19 mouse cellular contexts compared by ENCODE assay signal in the genomic region with DNA sequence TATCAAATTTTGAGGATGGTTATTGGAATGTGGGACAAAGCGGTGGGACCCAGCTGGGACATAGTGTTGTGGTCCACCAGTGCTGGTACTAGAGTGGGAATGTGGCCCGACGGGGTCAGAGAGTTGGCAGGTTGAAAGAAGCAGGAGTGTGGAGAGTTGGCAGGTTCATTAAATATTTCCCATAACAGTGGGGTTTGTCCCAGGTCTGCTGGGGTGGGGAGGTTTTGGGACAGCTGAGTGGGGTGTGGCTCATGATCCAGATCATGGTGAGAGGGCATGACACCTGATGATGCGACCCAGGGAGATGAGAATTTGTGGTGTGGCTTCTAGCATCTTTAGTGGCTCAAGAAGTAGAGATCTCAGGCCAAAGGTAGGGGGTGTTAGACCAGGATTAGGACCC.
DNase-seq lines count a peak whose midpoint lies in the region; ATAC-seq and TF ChIP-seq lines count a peak whose summit lies in the region.
"Had no signal": no experiment of that assay in that cellular context is flagged by ENCODE, and none has a peak within 500 bp of the region (broad histone marks: within the 10 kb centered on the region; RNA-seq: fewer than 3 reads in every experiment).

No protein-coding gene starts in this region.

- no peak for DNase-seq in hindbrain, postnatal 0 days (ENCODE audit: low spot score)
- DNase-seq in hindbrain, embryonic 10.5 days (ENCODE audit: low spot score) = no peak
- no peak for DNase-seq in midbrain, postnatal 0 days (ENCODE audit: low spot score)
- no peak for DNase-seq in right cerebral cortex, postnatal 10 days (ENCODE audit: low spot score in 2 of 2)
- DNase-seq: adrenal gland, adult 8-10 months; embryo, embryonic 11 days; kidney, postnatal 36 days; right cerebral cortex, postnatal 14 days had no signal

- peak overlapping the region; percentile 95 for H3K27ac ChIP-seq in forebrain, embryonic 15.5 days (replicated peaks)
- no peak overlapping the region for H3K27ac ChIP-seq in forebrain, embryonic 13.5 days
- H3K27ac ChIP-seq in hindbrain, postnatal 0 days = peak overlapping the region; percentile 92; the same call in 1 of the 2 replicates
- no peak overlapping the region for H3K27ac ChIP-seq in hindbrain, embryonic 10.5 days
- peak overlapping the region; percentile 98 for H3K27ac ChIP-seq in midbrain, embryonic 13.5 days
- H3K27ac ChIP-seq in midbrain, postnatal 0 days (ENCODE audit: low read depth, low read length) = no peak overlapping the region
- peak overlapping the region; percentile 97; the same call in 1 of the 2 replicates for H3K27ac ChIP-seq in neural tube, embryonic 15.5 days (replicated peaks)
- H3K27ac ChIP-seq: liver, embryonic 12.5 days; stomach, postnatal 0 days had no signal

- peaks cover 24% of the 10 kb centered on the region for H3K4me1 ChIP-seq in forebrain, embryonic 15.5 days
- H3K4me1 ChIP-seq in forebrain, embryonic 13.5 days = peaks cover 27% of the 10 kb centered on the region
- peaks cover 15% of the 10 kb centered on the region for H3K4me1 ChIP-seq in hindbrain, postnatal 0 days (ENCODE audit: insufficient read depth, low read length)
- peaks cover 25% of the 10 kb centered on the region for H3K4me1 ChIP-seq in hindbrain, embryonic 10.5 days (replicated peaks)
- H3K4me1 ChIP-seq in midbrain, embryonic 13.5 days (replicated peaks) = peaks cover 36% of the 10 kb centered on the region
- peaks cover 10% of the 10 kb centered on the region for H3K4me1 ChIP-seq in midbrain, postnatal 0 days (ENCODE audit: insufficient read depth, low read length)
- H3K4me1 ChIP-seq in neural tube, embryonic 15.5 days = peaks cover 29% of the 10 kb centered on the region

- no peaks in the 10 kb centered on the region for H3K27me3 ChIP-seq in forebrain, embryonic 15.5 days
- H3K27me3 ChIP-seq in forebrain, embryonic 13.5 days = no peaks in the 10 kb centered on the region
- no peaks in the 10 kb centered on the region for H3K27me3 ChIP-seq in hindbrain, postnatal 0 days (ENCODE audit: insufficient read depth, low read length)
- H3K27me3 ChIP-seq in hindbrain, embryonic 10.5 days (ENCODE audit: insufficient read depth, poor library complexity, severe bottlenecking) = no peaks in the 10 kb centered on the region
- H3K27me3 ChIP-seq in midbrain, embryonic 13.5 days = peaks cover 12% of the 10 kb centered on the region; the same call in 1 of the 2 replicates
- no peaks in the 10 kb centered on the region for H3K27me3 ChIP-seq in midbrain, postnatal 0 days (ENCODE audit: insufficient read depth, low read length)
- no peaks in the 10 kb centered on the region for H3K27me3 ChIP-seq in neural tube, embryonic 15.5 days (replicated peaks)
- H3K27me3 ChIP-seq: CH12.LX; kidney, embryonic 15.5 days; limb, embryonic 13.5 days had no signal

- no peak overlapping the region for H3K4me2 ChIP-seq in forebrain, embryonic 15.5 days (replicated peaks)
- no peak overlapping the region for H3K4me2 ChIP-seq in forebrain, embryonic 13.5 days
- H3K4me2 ChIP-seq in hindbrain, postnatal 0 days (ENCODE audit: low read depth, low read length) = no peak overlapping the region
- H3K4me2 ChIP-seq in midbrain, embryonic 13.5 days (replicated peaks) = no peak overlapping the region
- no peak overlapping the region for H3K4me2 ChIP-seq in midbrain, postnatal 0 days (ENCODE audit: low read depth, low read length, poor library complexity, severe bottlenecking)
- no peak overlapping the region for H3K4me2 ChIP-seq in neural tube, embryonic 15.5 days
- H3K4me2 ChIP-seq: heart, embryonic 11.5 days; kidney, embryonic 15.5 days; liver, embryonic 12.5 days had no signal

- no peaks in the 10 kb centered on the region for H3K9me3 ChIP-seq in forebrain, embryonic 15.5 days
- no peaks in the 10 kb centered on the region for H3K9me3 ChIP-seq in forebrain, embryonic 13.5 days (replicated peaks)
- H3K9me3 ChIP-seq in hindbrain, postnatal 0 days (ENCODE audit: low read length) = no peaks in the 10 kb centered on the region
- no peaks in the 10 kb centered on the region for H3K9me3 ChIP-seq in hindbrain, embryonic 10.5 days
- H3K9me3 ChIP-seq in midbrain, embryonic 13.5 days = no peaks in the 10 kb centered on the region
- no peaks in the 10 kb centered on the region for H3K9me3 ChIP-seq in midbrain, postnatal 0 days (ENCODE audit: low read length)
- no peaks in the 10 kb centered on the region for H3K9me3 ChIP-seq in neural tube, embryonic 15.5 days (replicated peaks)
- H3K9me3 ChIP-seq: kidney, embryonic 15.5 days; limb, embryonic 13.5 days; liver, embryonic 12.5 days had no signal

- no peak for ATAC-seq in forebrain, embryonic 15.5 days (replicated peaks)
- no peak for ATAC-seq in forebrain, embryonic 13.5 days
- no peak for ATAC-seq in hindbrain, postnatal 0 days
- ATAC-seq in midbrain, embryonic 13.5 days = no peak
- ATAC-seq in midbrain, postnatal 0 days (ENCODE audit: low FRiP score) = no peak
- ATAC-seq in neural tube, embryonic 15.5 days (ENCODE audit: low FRiP score) = no peak

- no peak for TF ChIP-seq CTCF in hindbrain, postnatal 0 days (IDR thresholded peaks at IDR 0.05; ENCODE audit: low read depth)
- TF ChIP-seq CTCF in midbrain, postnatal 0 days (IDR thresholded peaks at IDR 0.05) = no peak

- H3K4me3 ChIP-seq in forebrain, embryonic 15.5 days = no peak overlapping the region
- no peak overlapping the region for H3K4me3 ChIP-seq in forebrain, embryonic 13.5 days
- no peak overlapping the region for H3K4me3 ChIP-seq in hindbrain, postnatal 0 days (ENCODE audit: low read length)
- no peak overlapping the region for H3K4me3 ChIP-seq in hindbrain, embryonic 10.5 days
- H3K4me3 ChIP-seq in midbrain, embryonic 13.5 days (replicated peaks) = no peak overlapping the region
- no peak overlapping the region for H3K4me3 ChIP-seq in midbrain, postnatal 0 days (ENCODE audit: low read depth, low read length)
- H3K4me3 ChIP-seq in neural tube, embryonic 15.5 days (replicated peaks) = no peak overlapping the region
- H3K4me3 ChIP-seq: kidney, embryonic 15.5 days; limb, embryonic 13.5 days; liver, embryonic 12.5 days had no signal

- no peak overlapping the region for H3K9ac ChIP-seq in forebrain, embryonic 15.5 days (replicated peaks)
- no peak overlapping the region for H3K9ac ChIP-seq in forebrain, embryonic 13.5 days
- H3K9ac ChIP-seq in hindbrain, postnatal 0 days (replicated peaks; ENCODE audit: low read length) = no peak overlapping the region
- H3K9ac ChIP-seq in midbrain, embryonic 13.5 days (replicated peaks) = no peak overlapping the region
- no peak overlapping the region for H3K9ac ChIP-seq in midbrain, postnatal 0 days (replicated peaks; ENCODE audit: low read length, poor library complexity, severe bottlenecking)
- H3K9ac ChIP-seq in neural tube, embryonic 15.5 days (replicated peaks) = no peak overlapping the region
- H3K9ac ChIP-seq: kidney, embryonic 15.5 days; limb, embryonic 13.5 days; liver, embryonic 12.5 days had no signal

- H3K36me3 ChIP-seq in forebrain, embryonic 15.5 days = no peaks in the 10 kb centered on the region
- H3K36me3 ChIP-seq in forebrain, embryonic 13.5 days (ENCODE audit: poor library complexity, severe bottlenecking) = no peaks in the 10 kb centered on the region
- no peaks in the 10 kb centered on the region for H3K36me3 ChIP-seq in hindbrain, postnatal 0 days (ENCODE audit: insufficient read depth, low read length)
- H3K36me3 ChIP-seq in hindbrain, embryonic 10.5 days = no peaks in the 10 kb centered on the region
- H3K36me3 ChIP-seq in midbrain, embryonic 13.5 days = no peaks in the 10 kb centered on the region
- H3K36me3 ChIP-seq in midbrain, postnatal 0 days (ENCODE audit: insufficient read depth, low read length) = no peaks in the 10 kb centered on the region
- no peaks in the 10 kb centered on the region for H3K36me3 ChIP-seq in neural tube, embryonic 15.5 days
- H3K36me3 ChIP-seq: G1E; kidney, embryonic 15.5 days; limb, embryonic 13.5 days; liver, embryonic 12.5 days had no signal

- 92% methylated on average over 4 of the region's 4 CpGs for WGBS in forebrain, embryonic 15.5 days
- 92% methylated on average over 4 of the region's 4 CpGs for WGBS in forebrain, embryonic 13.5 days
- 97% methylated on average over 4 of the region's 4 CpGs for WGBS in hindbrain, postnatal 0 days
- 96% methylated on average over 4 of the region's 4 CpGs for WGBS in hindbrain, embryonic 10.5 days
- whole genome bisulfite sequencing in midbrain, embryonic 13.5 days = 94% methylated on average over 4 of the region's 4 CpGs
- 94% methylated on average over 4 of the region's 4 CpGs for WGBS in midbrain, postnatal 0 days
- 98% methylated on average over 4 of the region's 4 CpGs for WGBS in neural tube, embryonic 15.5 days

Comparison
In these comparisons a context has a peak if more than half of its experiments do, and no peak if none do; other contexts are left out.
1. H3K27ac ChIP-seq: peak in forebrain, embryonic 15.5 days (single experiment), hindbrain, postnatal 0 days (single experiment), midbrain, embryonic 13.5 days (single experiment) and neural tube, embryonic 15.5 days (single experiment); none in forebrain, embryonic 13.5 days (single experiment), hindbrain, embryonic 10.5 days (single experiment) and midbrain, postnatal 0 days (single experiment).